Mouse (Mus musculus): ENCODE results near the gene Zfp128. TPM values are rescaled to one million over a fixed set of nuclear protein-coding genes. Genes with fewer than 3 reads are reported as not detected.
"Not testable (repeated sequence)": the region's sequence is repeated elsewhere in the genome, so short reads cannot be mapped to it uniquely, and the experiment has no call there.

The Zfp128 gene
- total and polyA plus RNA-seq, 2 experiments from 2014 or later = 2.3 to 6.3 TPM

DNA sequence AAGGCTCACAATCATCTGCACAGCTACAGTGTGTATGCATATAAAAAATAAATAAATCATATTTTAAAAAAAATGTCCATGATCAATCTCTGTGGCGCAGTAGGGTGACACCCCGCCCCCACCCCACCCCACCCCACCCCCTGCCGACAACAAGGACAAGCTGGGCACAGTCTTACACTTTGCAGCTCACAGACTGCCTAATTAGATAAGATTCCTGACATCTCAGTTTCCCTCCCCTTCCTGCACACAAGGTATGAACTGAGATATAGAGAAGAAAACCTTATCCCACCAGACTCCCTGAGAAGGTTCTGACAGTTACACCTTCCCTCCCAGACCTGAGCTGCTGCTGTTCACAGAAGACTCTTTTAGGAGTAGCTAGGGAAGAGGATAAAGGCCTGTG, 53.8 kb downstream of the Zfp128 start:
- WGBS = 59% methylated on average over 3 of the region's 3 CpGs
- Histone ChIP-seq H3K27ac (ENCODE audit: low read depth) (no peak overlapping the region), H3K9ac (replicated peaks; ENCODE audit: low read depth, low read length) (no peak overlapping the region), H3K9me3 (replicated peaks; ENCODE audit: control insufficient read depth, low read length) (no peaks in the 10 kb centered on the region), H3K4me2 (ENCODE audit: low read depth, low read length) (no peak overlapping the region), H3K4me1 (ENCODE audit: control insufficient read depth, insufficient read depth) (no peaks in the 10 kb centered on the region), H3K27me3 (ENCODE audit: control insufficient read depth, insufficient read depth, low read length) (no peaks in the 10 kb centered on the region), H3K36me3 (replicated peaks; ENCODE audit: control insufficient read depth, insufficient read depth, low read length) (no peaks in the 10 kb centered on the region), H3K4me3 (ENCODE audit: low read depth, low read length) (no peak overlapping the region)
- no peak for DNase-seq (ENCODE audit: low spot score)
- TF ChIP-seq CTCF (IDR thresholded peaks at IDR 0.05; ENCODE audit: low read depth) (no peak), EP300 (IDR thresholded peaks at IDR 0.05; ENCODE audit: low read depth) (no peak)
- ATAC-seq (ENCODE audit: insufficient read depth, low read depth) = no peak

DNA sequence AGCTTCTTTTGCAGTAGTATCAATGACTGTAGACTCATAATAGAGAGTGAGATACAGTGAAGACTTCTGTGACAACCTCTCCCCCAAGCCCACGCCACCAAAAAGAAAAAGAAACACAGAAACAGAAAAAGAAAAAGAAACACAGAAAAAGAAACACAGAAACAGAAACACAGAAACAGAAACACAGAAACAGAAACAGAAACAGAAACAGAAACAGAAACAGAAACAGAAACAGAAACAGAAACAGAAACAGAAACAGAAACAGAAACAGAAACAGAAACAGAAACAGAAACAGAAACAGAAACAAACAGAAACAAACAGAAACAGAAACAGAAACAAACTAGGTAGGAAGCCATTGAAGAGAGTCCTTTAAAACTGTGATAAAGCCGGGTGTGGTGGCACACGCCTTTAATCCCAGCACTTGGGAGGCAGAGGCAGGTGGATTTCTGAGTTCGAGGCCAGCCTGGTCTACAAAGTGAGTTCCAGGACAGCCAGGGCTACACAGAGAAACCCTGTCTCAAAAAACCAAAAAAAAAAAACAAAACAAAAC, 56.4 kb downstream of the Zfp128 start:
- not testable (repeated sequence) for ATAC-seq (ENCODE audit: insufficient read depth, low read depth); H3K9ac ChIP-seq (replicated peaks; ENCODE audit: low read depth, low read length); H3K4me2 ChIP-seq (ENCODE audit: low read depth, low read length); H3K9me3 ChIP-seq (replicated peaks; ENCODE audit: control insufficient read depth, low read length); H3K4me1 ChIP-seq (ENCODE audit: control insufficient read depth, insufficient read depth); H3K36me3 ChIP-seq (replicated peaks; ENCODE audit: control insufficient read depth, insufficient read depth, low read length); DNase-seq (ENCODE audit: low spot score); H3K4me3 ChIP-seq (ENCODE audit: low read depth, low read length); H3K27me3 ChIP-seq (ENCODE audit: control insufficient read depth, insufficient read depth, low read length); H3K27ac ChIP-seq (ENCODE audit: low read depth)
- 78% methylated on average over 4 of the region's 4 CpGs for WGBS

DNA sequence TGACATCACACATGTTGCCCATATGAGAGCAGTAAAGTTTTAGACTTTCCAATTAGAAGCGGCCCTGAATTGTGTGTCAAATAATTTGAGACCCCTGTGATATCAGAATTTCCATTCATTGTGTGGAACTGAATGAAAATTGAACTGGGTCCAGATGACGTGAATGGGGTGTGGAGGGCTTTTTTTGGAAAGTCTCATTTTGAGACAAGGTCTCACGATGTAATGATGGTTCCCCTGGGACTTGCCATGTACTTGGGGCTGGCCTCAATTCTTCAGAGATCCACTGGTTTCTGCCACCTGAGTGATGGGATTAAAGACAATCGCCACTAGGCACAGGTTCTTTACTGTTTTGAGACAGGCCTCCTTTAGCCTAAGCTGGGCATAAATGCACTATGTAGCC, 59.6 kb downstream of the Zfp128 start:
- ATAC-seq (ENCODE audit: insufficient read depth, low read depth) = no peak
- H3K27ac ChIP-seq (ENCODE audit: low read depth) = no peak overlapping the region
- H3K9me3 ChIP-seq (replicated peaks; ENCODE audit: control insufficient read depth, low read length) = no peaks in the 10 kb centered on the region

More for the DNA sequence above, 59.6 kb downstream of the Zfp128 start:
- Histone ChIP-seq H3K4me1 (ENCODE audit: control insufficient read depth, insufficient read depth) (no peaks in the 10 kb centered on the region), H3K36me3 (replicated peaks; ENCODE audit: control insufficient read depth, insufficient read depth, low read length) (no peaks in the 10 kb centered on the region), H3K27me3 (ENCODE audit: control insufficient read depth, insufficient read depth, low read length) (no peaks in the 10 kb centered on the region), H3K4me2 (ENCODE audit: low read depth, low read length) (no peak overlapping the region), H3K9ac (replicated peaks; ENCODE audit: low read depth, low read length) (no peak overlapping the region), H3K4me3 (ENCODE audit: low read depth, low read length) (no peak overlapping the region)
- 72% methylated on average over 4 of the region's 4 CpGs for WGBS
- DNase-seq (ENCODE audit: low spot score) = no peak
- TF ChIP-seq EP300 (IDR thresholded peaks at IDR 0.05; ENCODE audit: low read depth) = no peak
- no peak for TF ChIP-seq CTCF (IDR thresholded peaks at IDR 0.05; ENCODE audit: low read depth)

Other genes starting within 250 kb of the Zfp128 start
- not detected in 2 replicates for gene Vmn2r54, start 240.9 kb upstream of the Zfp128 start, total RNA-seq (2014; rRNA removed; ENCODE audit: low replicate concordance)
- gene Vmn2r54, start 240.9 kb upstream of the Zfp128 start, polyA plus RNA-seq (2015; fragmentation: Nextera tagmentation; extraction: Ambion mirVana) = not detected in 2 replicates
- gene Vmn2r55, start 196.2 kb upstream of the Zfp128 start, total RNA-seq (2014; rRNA removed; ENCODE audit: low replicate concordance) = not detected in 2 replicates
- gene Vmn2r55, start 196.2 kb upstream of the Zfp128 start, polyA plus RNA-seq (2015; fragmentation: Nextera tagmentation; extraction: Ambion mirVana) = not detected in 2 replicates
- gene Vmn2r56, start 146.2 kb upstream of the Zfp128 start, total RNA-seq (2014; rRNA removed; ENCODE audit: low replicate concordance) = not detected in 2 replicates
- gene Vmn2r56, start 146.2 kb upstream of the Zfp128 start, polyA plus RNA-seq (2015; fragmentation: Nextera tagmentation; extraction: Ambion mirVana) = not detected in 2 replicates
- gene Zscan18, start 77.5 kb upstream of the Zfp128 start, total RNA-seq (2014; rRNA removed; ENCODE audit: low replicate concordance) = 1.5 and 6.3 TPM in 2 replicates
- 2.1 and 2.6 TPM in 2 replicates for gene Zscan18, start 77.5 kb upstream of the Zfp128 start, polyA plus RNA-seq (2015; fragmentation: Nextera tagmentation; extraction: Ambion mirVana)
- 3.1 and 12.2 TPM in 2 replicates for gene Zfp329, start 62.3 kb upstream of the Zfp128 start, total RNA-seq (2014; rRNA removed; ENCODE audit: low replicate concordance)
- 6.2 and 7.0 TPM in 2 replicates for gene Zfp329, start 62.3 kb upstream of the Zfp128 start, polyA plus RNA-seq (2015; fragmentation: Nextera tagmentation; extraction: Ambion mirVana)
- gene Zfp110, start 46.4 kb upstream of the Zfp128 start, total RNA-seq (2014; rRNA removed; ENCODE audit: low replicate concordance) = 14.8 and 20.5 TPM in 2 replicates
- 15.3 and 15.9 TPM in 2 replicates for gene Zfp110, start 46.4 kb upstream of the Zfp128 start, polyA plus RNA-seq (2015; fragmentation: Nextera tagmentation; extraction: Ambion mirVana)
- gene Zscan22, start 16.6 kb downstream of the Zfp128 start, total RNA-seq (2014; rRNA removed; ENCODE audit: low replicate concordance) = 1.3 and 3.5 TPM in 2 replicates
- gene Zscan22, start 16.6 kb downstream of the Zfp128 start, polyA plus RNA-seq (2015; fragmentation: Nextera tagmentation; extraction: Ambion mirVana) = 4.4 and 4.6 TPM in 2 replicates
- gene Rps5, start 41.1 kb downstream of the Zfp128 start, total RNA-seq (2014; rRNA removed; ENCODE audit: low replicate concordance) = 1,775 and 1,995 TPM in 2 replicates
- gene Rps5, start 41.1 kb downstream of the Zfp128 start, polyA plus RNA-seq (2015; fragmentation: Nextera tagmentation; extraction: Ambion mirVana) = 431 and 457 TPM in 2 replicates
- not detected in 2 replicates for gene Rnf225, start 46.2 kb downstream of the Zfp128 start, total RNA-seq (2014; rRNA removed; ENCODE audit: low replicate concordance)
- 0.14 and 0.19 TPM in 2 replicates for gene Rnf225, start 46.2 kb downstream of the Zfp128 start, polyA plus RNA-seq (2015; fragmentation: Nextera tagmentation; extraction: Ambion mirVana)
- gene Zfp324, start 84.7 kb downstream of the Zfp128 start, total RNA-seq (2014; rRNA removed; ENCODE audit: low replicate concordance) = 2.9 and 10.9 TPM in 2 replicates
- gene Zfp324, start 84.7 kb downstream of the Zfp128 start, polyA plus RNA-seq (2015; fragmentation: Nextera tagmentation; extraction: Ambion mirVana) = 3.7 and 4.2 TPM in 2 replicates
- 2.5 and 6.2 TPM in 2 replicates for gene Zfp446, start 96.7 kb downstream of the Zfp128 start, total RNA-seq (2014; rRNA removed; ENCODE audit: low replicate concordance)
- 3.1 and 3.3 TPM in 2 replicates for gene Zfp446, start 96.7 kb downstream of the Zfp128 start, polyA plus RNA-seq (2015; fragmentation: Nextera tagmentation; extraction: Ambion mirVana)
- gene Slc27a5, start 117.0 kb downstream of the Zfp128 start, total RNA-seq (2014; rRNA removed; ENCODE audit: low replicate concordance) = not detected in 2 replicates
- gene Slc27a5, start 117.0 kb downstream of the Zfp128 start, polyA plus RNA-seq (2015; fragmentation: Nextera tagmentation; extraction: Ambion mirVana) = not detected in 2 replicates
- 279 and 309 TPM in 2 replicates for gene Trim28, start 117.9 kb downstream of the Zfp128 start, total RNA-seq (2014; rRNA removed; ENCODE audit: low replicate concordance)
- gene Trim28, start 117.9 kb downstream of the Zfp128 start, polyA plus RNA-seq (2015; fragmentation: Nextera tagmentation; extraction: Ambion mirVana) = 67.8 and 69.9 TPM in 2 replicates
- gene Zbtb45, start 128.9 kb downstream of the Zfp128 start, total RNA-seq (2014; rRNA removed; ENCODE audit: low replicate concordance) = 16.9 and 29.2 TPM in 2 replicates
- 9.5 and 10.5 TPM in 2 replicates for gene Zbtb45, start 128.9 kb downstream of the Zfp128 start, polyA plus RNA-seq (2015; fragmentation: Nextera tagmentation; extraction: Ambion mirVana)
- gene Chmp2a, start 153.6 kb downstream of the Zfp128 start, total RNA-seq (2014; rRNA removed; ENCODE audit: low replicate concordance) = 48.2 and 72.1 TPM in 2 replicates
- 181 and 183 TPM in 2 replicates for gene Chmp2a, start 153.6 kb downstream of the Zfp128 start, polyA plus RNA-seq (2015; fragmentation: Nextera tagmentation; extraction: Ambion mirVana)
- 290 and 312 TPM in 2 replicates for gene Ube2m, start 157.1 kb downstream of the Zfp128 start, total RNA-seq (2014; rRNA removed; ENCODE audit: low replicate concordance)
- gene Ube2m, start 157.1 kb downstream of the Zfp128 start, polyA plus RNA-seq (2015; fragmentation: Nextera tagmentation; extraction: Ambion mirVana) = 116 and 127 TPM in 2 replicates
- 2.7 and 8.4 TPM in 2 replicates for gene Mzf1, start 173.6 kb downstream of the Zfp128 start, total RNA-seq (2014; rRNA removed; ENCODE audit: low replicate concordance)
- gene Mzf1, start 173.6 kb downstream of the Zfp128 start, polyA plus RNA-seq (2015; fragmentation: Nextera tagmentation; extraction: Ambion mirVana) = 0.70 and 0.83 TPM in 2 replicates
- not detected in 2 replicates for gene Vmn1r85, start 214.0 kb downstream of the Zfp128 start, total RNA-seq (2014; rRNA removed; ENCODE audit: low replicate concordance)
- not detected in 2 replicates for gene Vmn1r85, start 214.0 kb downstream of the Zfp128 start, polyA plus RNA-seq (2015; fragmentation: Nextera tagmentation; extraction: Ambion mirVana)
- not detected in 2 replicates for gene Vmn1r86, start 238.7 kb downstream of the Zfp128 start, total RNA-seq (2014; rRNA removed; ENCODE audit: low replicate concordance)
- not detected in 2 replicates for gene Vmn1r86, start 238.7 kb downstream of the Zfp128 start, polyA plus RNA-seq (2015; fragmentation: Nextera tagmentation; extraction: Ambion mirVana)

All from heart, postnatal 0 days (tissue).